Mouse (Mus musculus) gonadal fat pad, adult 2 months (tissue): ENCODE measurements around the gene Wbp2. TPM values are rescaled to one million over a fixed set of nuclear protein-coding genes. Genes with fewer than 3 reads are reported as not detected.

ENCODE experiments used
- DNase-seq: peaks from one replicate; pipeline ENCODE4 v3.0.0-alpha.2; 2012; ENCODE audit warnings: low read depth
- polyA plus RNA-seq: library from polyadenylated mRNA; depleted of rRNA; stranded (reverse); fragments of >200 nt; gene quantifications from 2 replicates; pipeline ENCODE4 v1.2.3, GENCODE M21; 2012

The Wbp2 gene
- polyA plus RNA-seq, 1 experiment: 180 TPM

- DNase-seq: no peak
Measured at GRCm38 (mm10) chr11:116089545-116089944, 2.8 kb upstream of the Wbp2 start.

- no peak for DNase-seq
Measured at GRCm38 (mm10) chr11:116088741-116089394, 2.1 kb upstream of the Wbp2 start.

GRCm38 (mm10) chr11:116088188-116088587 is 1.4 kb upstream of the Wbp2 start:
- no peak for DNase-seq

- DNase-seq: no peak
Measured at GRCm38 (mm10) chr11:116087194-116088130, 667 bp upstream of the Wbp2 start.

- no peak for DNase-seq
Measured at GRCm38 (mm10) chr11:116084166-116084565, 2.6 kb downstream of the Wbp2 start.

GRCm38 (mm10) chr11:116083096-116083672 is 3.6 kb downstream of the Wbp2 start:
- DNase-seq: no peak

GRCm38 (mm10) chr11:116081081-116081480 is 5.7 kb downstream of the Wbp2 start:
- no peak for DNase-seq

- DNase-seq: no peak
Measured at GRCm38 (mm10) chr11:116079511-116079910, 7.3 kb downstream of the Wbp2 start.

- DNase-seq: no peak
Measured at GRCm38 (mm10) chr11:116078676-116079320, 8.0 kb downstream of the Wbp2 start.

GRCm38 (mm10) chr11:116078221-116078620 is 8.6 kb downstream of the Wbp2 start:
- no peak for DNase-seq

GRCm38 (mm10) chr11:116077446-116078204 is 9.2 kb downstream of the Wbp2 start, which contains the start of gene Unc13d:
Unc13d (minus strand) TSS chr11:116077961.
- DNase-seq: no peak

GRCm38 (mm10) chr11:116076836-116077235 is 10.0 kb downstream of the Wbp2 start:
- DNase-seq: no peak

GRCm38 (mm10) chr11:116076266-116076540 is 10.6 kb downstream of the Wbp2 start:
- DNase-seq: no peak

GRCm38 (mm10) chr11:116075539-116076265 is 11.1 kb downstream of the Wbp2 start:
- no peak for DNase-seq

GRCm38 (mm10) chr11:116074436-116074991 is 12.3 kb downstream of the Wbp2 start:
- no peak for DNase-seq

- DNase-seq: no peak
Measured at GRCm38 (mm10) chr11:116072608-116073007, 14.2 kb downstream of the Wbp2 start.

- DNase-seq: no peak
Measured at GRCm38 (mm10) chr11:116071510-116071909, 15.3 kb downstream of the Wbp2 start.

GRCm38 (mm10) chr11:116065345-116065744 is 21.4 kb downstream of the Wbp2 start:
- no peak for DNase-seq

- no peak for DNase-seq
Measured at GRCm38 (mm10) chr11:116064187-116064867, 22.5 kb downstream of the Wbp2 start.

GRCm38 (mm10) chr11:116063562-116063961 is 23.2 kb downstream of the Wbp2 start:
- no peak for DNase-seq
